Mouse (Mus musculus) left cerebral cortex, postnatal 4 days (tissue): ENCODE results near the gene Tead3. TPM values are rescaled to one million over a fixed set of nuclear protein-coding genes. Genes with fewer than 3 reads are reported as not detected.
A peak's percentile ranks its signal among the peaks of the same experiment; 100 is the strongest.

Source experiments
- DNase-seq: peaks from one replicate; pipeline ENCODE4 v3.0.0-alpha.2; 2022
- intact Hi-C: fragments of 180-260 bp; cut with DNase I; formaldehyde crosslinking; loops from one replicate; pipeline ENCODE4 v1.15.1; 2025
- total RNA-seq, 2 experiments: library from RNA; stranded (reverse); gene quantifications; 2 replicates each; pipeline ENCODE4 v1.2.3; 2021

Gene Tead3
- total RNA-seq, 2 experiments from 2014 or later, result 5.8 to 6.3 TPM

GRCm38 (mm10) chr17:28312232-28313211, 38.1 kb downstream of the Tead3 start:
- intact Hi-C loops, result no loop called here

GRCm38 (mm10) chr17:28311366-28312132, 39.1 kb downstream of the Tead3 start:
- DNase-seq, result no peak
- intact Hi-C loops, result no loop called here

More at GRCm38 (mm10) chr17:28312232-28313211, 38.1 kb downstream of the Tead3 start:
- DNase-seq, result peak; percentile 44

GRCm38 (mm10) chr17:28310831-28311230, 39.8 kb downstream of the Tead3 start:
- no peak for DNase-seq
- intact Hi-C loops, result no loop called here

- DNase-seq, result peak; percentile 92
- intact Hi-C loops, result loop anchor here (5.0 to 10.0 kb wide), 2 partner anchors 81 to 224 kb away; partner anchors contain the start of gene Tcp11
Measured at GRCm38 (mm10) chr17:28308297-28309195, 42.1 kb downstream of the Tead3 start.

- DNase-seq, result no peak
- intact Hi-C loops, result loop anchor here (5.0 to 10.0 kb wide), 2 partner anchors 78 to 220 kb away; partner anchors contain the start of gene Tcp11
Measured at GRCm38 (mm10) chr17:28305172-28305571, 45.4 kb downstream of the Tead3 start.

GRCm38 (mm10) chr17:28300850-28301249, 49.8 kb downstream of the Tead3 start:
- no peak for DNase-seq
- intact Hi-C loops, result loop anchor here (10.0 kb wide), 1 partner anchor 216 kb away; the partner anchor contains the start of gene Tcp11

GRCm38 (mm10) chr17:28300323-28300722, 50.3 kb downstream of the Tead3 start:
- no peak for DNase-seq
- intact Hi-C loops, result loop anchor here (10.0 kb wide), 1 partner anchor 216 kb away; the partner anchor contains the start of gene Tcp11

- intact Hi-C loops, result loop anchor here (10.0 kb wide), 1 partner anchor 215 kb away; the partner anchor contains the start of gene Tcp11
- no peak for DNase-seq
Measured at GRCm38 (mm10) chr17:28299669-28300320, 50.8 kb downstream of the Tead3 start.

GRCm38 (mm10) chr17:28298888-28299287, 51.7 kb downstream of the Tead3 start:
- intact Hi-C loops, result no loop called here
- DNase-seq, result no peak

GRCm38 (mm10) chr17:28294449-28295333, 55.9 kb downstream of the Tead3 start:
- DNase-seq, result no peak
- intact Hi-C loops, result no loop called here

GRCm38 (mm10) chr17:28293716-28294115, 56.9 kb downstream of the Tead3 start:
- DNase-seq, result no peak
- intact Hi-C loops, result no loop called here

- intact Hi-C loops, result no loop called here
- no peak for DNase-seq
Measured at GRCm38 (mm10) chr17:28291346-28291745, 59.3 kb downstream of the Tead3 start.

- intact Hi-C loops, result no loop called here
- no peak for DNase-seq
Measured at GRCm38 (mm10) chr17:28290671-28291070, 59.9 kb downstream of the Tead3 start.

GRCm38 (mm10) chr17:28290262-28290661, 60.4 kb downstream of the Tead3 start:
- intact Hi-C loops, result no loop called here
- peak; percentile 71 for DNase-seq

GRCm38 (mm10) chr17:28287980-28288379, 62.6 kb downstream of the Tead3 start:
- DNase-seq, result no peak
- intact Hi-C loops, result no loop called here

GRCm38 (mm10) chr17:28287578-28287977, 63.0 kb downstream of the Tead3 start:
- intact Hi-C loops, result no loop called here
- DNase-seq, result peak; percentile 51

- intact Hi-C loops, result no loop called here
- no peak for DNase-seq
Measured at GRCm38 (mm10) chr17:28286964-28287363, 63.7 kb downstream of the Tead3 start.

- DNase-seq, result peak; percentile 50
- intact Hi-C loops, result no loop called here
Measured at GRCm38 (mm10) chr17:28286133-28286532, 64.5 kb downstream of the Tead3 start.
